Mouse (Mus musculus): ENCODE results near the gene Grasp. TPM values are rescaled to one million over a fixed set of nuclear protein-coding genes. Genes with fewer than 3 reads are reported as not detected.
A peak's percentile ranks its signal among the peaks of the same experiment; 100 is the strongest.

The Grasp gene
- polyA plus RNA-seq, 1 experiment from 2014 or later = 6.0 TPM

GRCm38 (mm10) chr15:101241853-101242252 is 17.9 kb downstream of the Grasp start:
- Histone ChIP-seq H3K27ac (peak overlapping the region; percentile 70), H3K4me2 (no peak overlapping the region), H3K27me3 (replicated peaks) (no peaks in the 10 kb centered on the region), H3K36me3 (no peaks in the 10 kb centered on the region), H3K4me3 (replicated peaks) (no peak overlapping the region), H3K4me1 (peaks cover 30% of the 10 kb centered on the region), H3K9ac (no peak overlapping the region), H3K9me3 (no peaks in the 10 kb centered on the region)
- no peak for ATAC-seq (ENCODE audit: insufficient read depth, low FRiP score, low read depth)
- 52% methylated on average over 9 of the region's 9 CpGs for WGBS

- Histone ChIP-seq H3K36me3 (no peaks in the 10 kb centered on the region), H3K4me3 (replicated peaks) (no peak overlapping the region), H3K27ac (peak overlapping the region; percentile 41), H3K9ac (no peak overlapping the region), H3K4me1 (peaks cover 34% of the 10 kb centered on the region), H3K9me3 (no peaks in the 10 kb centered on the region), H3K27me3 (replicated peaks) (no peaks in the 10 kb centered on the region), H3K4me2 (no peak overlapping the region)
- peak; percentile 15; the same call in 1 of the 2 replicates for ATAC-seq (ENCODE audit: insufficient read depth, low FRiP score, low read depth)
- WGBS = 28% methylated on average over 8 of the region's 8 CpGs
Measured at GRCm38 (mm10) chr15:101242645-101243044, 18.7 kb downstream of the Grasp start.

GRCm38 (mm10) chr15:101244012-101244411 is 20.0 kb downstream of the Grasp start:
- Histone ChIP-seq H3K36me3 (no peaks in the 10 kb centered on the region), H3K4me2 (no peak overlapping the region), H3K4me1 (peaks cover 35% of the 10 kb centered on the region), H3K27me3 (replicated peaks) (no peaks in the 10 kb centered on the region), H3K9ac (no peak overlapping the region), H3K27ac (no peak overlapping the region), H3K4me3 (replicated peaks) (no peak overlapping the region), H3K9me3 (no peaks in the 10 kb centered on the region)
- ATAC-seq (ENCODE audit: insufficient read depth, low FRiP score, low read depth) = no peak
- WGBS = 54% methylated on average over 3 of the region's 3 CpGs

GRCm38 (mm10) chr15:101246231-101247154 is 22.5 kb downstream of the Grasp start:
- Histone ChIP-seq H3K27ac (peak overlapping the region; percentile 92), H3K36me3 (no peaks in the 10 kb centered on the region), H3K27me3 (replicated peaks) (no peaks in the 10 kb centered on the region), H3K4me3 (replicated peaks) (peak overlapping the region; percentile 47), H3K9me3 (no peaks in the 10 kb centered on the region), H3K4me1 (peaks cover 21% of the 10 kb centered on the region), H3K4me2 (peak overlapping the region; percentile 76), H3K9ac (peak overlapping the region; percentile 29; the same call in 1 of the 2 replicates)
- ATAC-seq (ENCODE audit: insufficient read depth, low FRiP score, low read depth) = peak; percentile 96
- 2% methylated on average over 50 of the region's 56 CpGs for WGBS

- Histone ChIP-seq H3K4me1 (peaks cover 17% of the 10 kb centered on the region), H3K4me2 (peak overlapping the region; percentile 76), H3K4me3 (replicated peaks) (peak overlapping the region; percentile 47; the same call in 1 of the 2 replicates), H3K9ac (no peak overlapping the region), H3K36me3 (no peaks in the 10 kb centered on the region), H3K27me3 (replicated peaks) (no peaks in the 10 kb centered on the region), H3K27ac (peak overlapping the region; percentile 92; the same call in 1 of the 2 replicates), H3K9me3 (no peaks in the 10 kb centered on the region)
- ATAC-seq (ENCODE audit: insufficient read depth, low FRiP score, low read depth) = no peak
- 82% methylated on average over 1 of the region's 1 CpGs for WGBS
Measured at GRCm38 (mm10) chr15:101247155-101247498, 23.1 kb downstream of the Grasp start.

- no peaks in the 10 kb centered on the region for H3K27me3 ChIP-seq (replicated peaks)
- H3K36me3 ChIP-seq = no peaks in the 10 kb centered on the region
- H3K4me3 ChIP-seq (replicated peaks) = no peak overlapping the region
- peaks cover 13% of the 10 kb centered on the region; the same call in 1 of the 2 replicates for H3K4me1 ChIP-seq
- 29% methylated on average over 5 of the region's 5 CpGs for WGBS
- H3K4me2 ChIP-seq = no peak overlapping the region
- no peaks in the 10 kb centered on the region for H3K9me3 ChIP-seq
- H3K9ac ChIP-seq = no peak overlapping the region
- ATAC-seq (ENCODE audit: insufficient read depth, low FRiP score, low read depth) = no peak
- peak overlapping the region; percentile 69 for H3K27ac ChIP-seq
Measured at GRCm38 (mm10) chr15:101248029-101248710, 24.2 kb downstream of the Grasp start.

GRCm38 (mm10) chr15:101250220-101250800 is 26.3 kb downstream of the Grasp start:
- no peak for ATAC-seq (ENCODE audit: insufficient read depth, low FRiP score, low read depth)
- no peaks in the 10 kb centered on the region for H3K9me3 ChIP-seq

GRCm38 (mm10) chr15:101251930-101252329 is 27.9 kb downstream of the Grasp start:
- no peak overlapping the region for H3K27ac ChIP-seq
- H3K4me2 ChIP-seq = no peak overlapping the region
- H3K9me3 ChIP-seq = no peaks in the 10 kb centered on the region
- peaks cover 14% of the 10 kb centered on the region; the same call in 1 of the 2 replicates for H3K4me1 ChIP-seq
- ATAC-seq (ENCODE audit: insufficient read depth, low FRiP score, low read depth) = no peak
- no peak overlapping the region for H3K4me3 ChIP-seq (replicated peaks)
- 91% methylated on average over 5 of the region's 5 CpGs for WGBS
- H3K27me3 ChIP-seq (replicated peaks) = no peaks in the 10 kb centered on the region
- no peaks in the 10 kb centered on the region for H3K36me3 ChIP-seq
- no peak overlapping the region for H3K9ac ChIP-seq

More at GRCm38 (mm10) chr15:101250220-101250800, 26.3 kb downstream of the Grasp start:
- Histone ChIP-seq H3K9ac (no peak overlapping the region), H3K36me3 (no peaks in the 10 kb centered on the region), H3K4me1 (peaks cover 15% of the 10 kb centered on the region; the same call in 1 of the 2 replicates), H3K4me3 (replicated peaks) (no peak overlapping the region), H3K27ac (no peak overlapping the region), H3K4me2 (no peak overlapping the region), H3K27me3 (replicated peaks) (no peaks in the 10 kb centered on the region)
- 72% methylated on average over 9 of the region's 9 CpGs for WGBS

- no peaks in the 10 kb centered on the region for H3K36me3 ChIP-seq
- H3K4me2 ChIP-seq = no peak overlapping the region
- no peak overlapping the region for H3K9ac ChIP-seq
- peaks cover 11% of the 10 kb centered on the region; the same call in 1 of the 2 replicates for H3K4me1 ChIP-seq
- H3K27ac ChIP-seq = no peak overlapping the region
- no peak for ATAC-seq (ENCODE audit: insufficient read depth, low FRiP score, low read depth)
- H3K4me3 ChIP-seq (replicated peaks) = no peak overlapping the region
- H3K27me3 ChIP-seq (replicated peaks) = no peaks in the 10 kb centered on the region
- 79% methylated on average over 6 of the region's 6 CpGs for WGBS
- no peaks in the 10 kb centered on the region for H3K9me3 ChIP-seq
Measured at GRCm38 (mm10) chr15:101252614-101253013, 28.6 kb downstream of the Grasp start.

- WGBS = 26% methylated on average over 3 of the region's 3 CpGs
- H3K27ac ChIP-seq = no peak overlapping the region
- no peaks in the 10 kb centered on the region for H3K27me3 ChIP-seq (replicated peaks)
- 0 out of 2 replicates have a peak overlapping the region, but pooled peaks have one; percentile 56 for H3K9ac ChIP-seq
- ATAC-seq (ENCODE audit: insufficient read depth, low FRiP score, low read depth) = no peak
- peak overlapping the region; percentile 47 for H3K4me3 ChIP-seq (replicated peaks)
- no peaks in the 10 kb centered on the region for H3K36me3 ChIP-seq
- peak overlapping the region; percentile 70 for H3K4me2 ChIP-seq
- H3K4me1 ChIP-seq = 0 out of 2 replicates have a peak, but pooled peaks cover 3% of the 10 kb centered on the region
- no peaks in the 10 kb centered on the region for H3K9me3 ChIP-seq
Measured at GRCm38 (mm10) chr15:101253563-101253885, 29.5 kb downstream of the Grasp start.

- peak within 1 kb of the TSS; percentile 56 for H3K9ac ChIP-seq
- H3K4me3 ChIP-seq (replicated peaks) = peak within 1 kb of the TSS; percentile 47
- WGBS = 1% methylated on average over 77 of the region's 82 CpGs
- H3K9me3 ChIP-seq = no peaks in the 10 kb centered on the region
- H3K27me3 ChIP-seq (replicated peaks) = no peaks in the 10 kb centered on the region
- H3K36me3 ChIP-seq = no peaks in the 10 kb centered on the region
- H3K4me1 ChIP-seq = 0 out of 2 replicates have a peak, but pooled peaks cover 3% of the 10 kb centered on the region
- peak within 1 kb of the TSS; percentile 70 for H3K4me2 ChIP-seq
- peak; percentile 44 for ATAC-seq (ENCODE audit: insufficient read depth, low FRiP score, low read depth)
- H3K27ac ChIP-seq = no peak within 1 kb of the TSS
Measured at GRCm38 (mm10) chr15:101253886-101254795, 30.2 kb downstream of the Grasp start, which contains the start of gene Nr4a1. Nr4a1 (plus strand) TSS chr15:101254269.
